Mouse (Mus musculus): ENCODE results near the gene Cep350.

DNA sequence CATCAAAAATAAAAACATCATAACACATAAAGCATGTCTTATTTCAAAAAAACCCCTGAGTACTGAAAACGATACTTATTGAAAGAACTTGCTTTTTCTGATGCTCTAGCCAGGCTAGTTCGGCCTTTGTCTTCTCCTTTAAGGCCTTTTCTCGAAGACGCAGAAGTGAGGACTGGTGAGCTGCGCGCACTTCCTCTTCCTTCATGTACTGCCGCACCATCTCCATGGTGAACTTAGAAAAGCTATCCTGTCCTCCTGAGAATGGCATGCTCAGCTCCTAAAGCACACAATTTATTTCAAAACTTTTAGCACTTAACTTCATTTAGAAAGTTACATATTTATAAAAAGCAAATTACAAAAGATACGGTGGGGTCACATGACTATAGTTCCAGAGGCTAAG lies 71.7 kb downstream of the Cep350 start:
- TF ChIP-seq CTCF (IDR thresholded peaks at IDR 0.05; ENCODE audit: low read depth, low read length) (no peak), POLR2A (IDR thresholded peaks at IDR 0.05; ENCODE audit: insufficient read depth, low read length) (no peak)

Data from ES-Bruce4 (cell line).